Mouse (Mus musculus) limb, embryonic 10.5 days (tissue): ENCODE results near the gene Zfp819. TPM values are rescaled to one million over a fixed set of nuclear protein-coding genes. Genes with fewer than 3 reads are reported as not detected.
A peak's percentile ranks its signal among the peaks of the same experiment; 100 is the strongest.

Source experiments
- DNase-seq: peaks from one replicate; pipeline ENCODE4 v3.0.0-alpha.2; 2017; ENCODE audit warnings: low spot score
- H3K27ac ChIP-seq: fragments of 300-500 bp; sonication (generic); 2 replicates; pipeline ENCODE4 v1.5.1; 2016; ENCODE audit warnings: mild to moderate bottlenecking
- H3K27me3 ChIP-seq: fragments of 300-500 bp; sonication (generic); 2 replicates; pipeline ENCODE4 v1.6.1; 2016; ENCODE audit warnings: low read depth, mild to moderate bottlenecking; ENCODE audit not compliant: poor library complexity, severe bottlenecking
- H3K36me3 ChIP-seq: fragments of 300-500 bp; sonication (generic); 2 replicates; pipeline ENCODE4 v1.6.1; 2016; ENCODE audit warnings: mild to moderate bottlenecking, moderate library complexity
- H3K4me1 ChIP-seq: fragments of 300-500 bp; sonication (generic); 2 replicates; pipeline ENCODE4 v1.6.1; 2016
- H3K4me3 ChIP-seq: fragments of 300-500 bp; sonication (generic); 2 replicates; pipeline ENCODE4 v1.5.1; 2016; ENCODE audit warnings: mild to moderate bottlenecking, moderate library complexity
- H3K9me3 ChIP-seq: fragments of 300-500 bp; sonication (generic); replicated peaks from 2 replicates; pipeline ENCODE4 v1.6.1; 2016; ENCODE audit warnings: mild to moderate bottlenecking
- WGBS: fragments of 180-500 bp; shearing (Covaris S2); methylation state at CpG from one replicate; pipeline ENCODE4 v1.1.7; 2016; 5-methylcytosine and 5-hydroxymethylcytosine counted together
- polyA plus RNA-seq: library from polyadenylated mRNA; unstranded; fragments of >200 nt; fragmentation: Nextera tagmentation; extraction: Ambion mirVana; gene quantifications from 2 replicates; pipeline ENCODE4 v1.2.1, GENCODE M21; 2016

Gene Zfp819
- 0.99 and 1.0 TPM in 2 replicates for polyA plus RNA-seq

- no peaks in the 10 kb centered on the region for H3K36me3 ChIP-seq
- 18% methylated on average over 41 of the region's 41 CpGs for WGBS
- H3K27ac ChIP-seq, result peak within 1 kb of the TSS; percentile 62; the same call in 1 of the 2 replicates
Observed at GRCm38 (mm10) chr7:43606896-43607742, at the start of gene Zfp819. TSS of gene Zfp819 (plus strand) at chr7:43607169.

DNA sequence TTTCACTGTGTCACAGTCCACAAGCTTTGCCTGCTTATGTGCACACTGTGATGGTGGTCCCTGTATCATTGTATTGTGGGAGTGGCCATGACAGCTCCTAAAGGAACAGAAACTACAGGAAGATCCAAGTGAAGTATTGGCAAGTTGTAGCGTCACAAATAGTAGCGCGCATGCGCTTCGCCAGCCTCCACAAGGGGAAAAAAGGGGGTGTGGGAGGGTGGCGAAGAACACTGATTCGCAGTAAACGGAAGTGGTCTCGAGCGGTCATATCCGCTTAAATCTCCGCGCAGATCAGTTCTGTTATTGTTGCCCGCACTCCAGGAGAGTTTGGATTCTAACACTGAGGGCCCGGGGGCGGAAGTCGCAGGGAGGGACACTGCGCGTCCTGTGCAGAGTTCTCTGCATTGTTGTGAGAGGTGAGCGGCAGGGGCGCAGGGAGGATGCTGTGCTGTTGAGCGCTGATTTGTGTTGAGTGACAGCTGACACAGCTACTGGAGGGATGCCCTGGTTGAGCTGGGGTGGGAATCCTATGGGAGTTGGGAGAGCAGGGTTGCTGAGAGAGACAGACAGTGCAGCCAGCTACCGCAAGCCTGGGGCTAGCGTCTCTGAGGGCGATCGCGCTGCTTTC is 44.8 kb upstream of the Zfp819 start, which contains the start of gene Zfp658:
Gene Zfp658 (plus strand): TSS at position 251 of the 628 bp plus-strand sequence.
- Histone ChIP-seq H3K9me3 (no peaks in the 10 kb centered on the region), H3K27ac (peak within 1 kb of the TSS; percentile 88), H3K36me3 (peaks cover 19% of the 10 kb centered on the region), H3K4me3 (peak within 1 kb of the TSS; percentile 73), H3K4me1 (peaks cover 12% of the 10 kb centered on the region), H3K27me3 (no peaks in the 10 kb centered on the region)
- peak; percentile 81 for DNase-seq
- under 1% methylated on average over 27 of the region's 27 CpGs for WGBS

More at GRCm38 (mm10) chr7:43606896-43607742, at the start of gene Zfp819:
- DNase-seq, result peak; percentile 73
- H3K9me3 ChIP-seq, result no peaks in the 10 kb centered on the region
- H3K4me3 ChIP-seq, result peak within 1 kb of the TSS; percentile 63
- H3K27me3 ChIP-seq, result no peaks in the 10 kb centered on the region
- H3K4me1 ChIP-seq, result peaks cover 12% of the 10 kb centered on the region

DNA sequence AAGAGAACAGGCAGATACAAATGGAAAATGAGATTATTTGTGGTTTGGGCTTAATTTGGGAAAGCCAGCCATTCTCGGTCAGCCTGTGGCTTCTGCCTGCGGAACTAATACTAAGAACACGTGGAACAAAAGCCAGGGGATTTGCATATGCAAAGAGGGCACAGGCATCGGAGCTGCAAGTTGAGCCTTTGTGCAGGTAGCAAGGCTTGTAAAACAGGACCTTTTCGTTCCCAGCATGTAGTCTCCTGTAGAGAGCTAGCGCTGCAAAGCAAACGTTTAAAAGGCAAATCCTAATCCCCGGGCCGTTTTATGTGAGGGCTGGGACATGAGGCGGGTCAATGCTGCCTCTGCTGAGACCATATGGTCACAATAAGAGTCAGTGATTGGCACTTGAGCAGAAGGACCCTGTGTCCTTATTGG is 44.3 kb upstream of the Zfp819 start:
- no peaks in the 10 kb centered on the region for H3K27me3 ChIP-seq
- peak; percentile 48 for DNase-seq
- peaks cover 12% of the 10 kb centered on the region for H3K4me1 ChIP-seq
- under 1% methylated on average over 10 of the region's 10 CpGs for whole genome bisulfite sequencing
- peaks cover 24% of the 10 kb centered on the region for H3K36me3 ChIP-seq
- peak overlapping the region; percentile 73 for H3K4me3 ChIP-seq
- H3K9me3 ChIP-seq, result no peaks in the 10 kb centered on the region
- H3K27ac ChIP-seq, result peak overlapping the region; percentile 88

DNA sequence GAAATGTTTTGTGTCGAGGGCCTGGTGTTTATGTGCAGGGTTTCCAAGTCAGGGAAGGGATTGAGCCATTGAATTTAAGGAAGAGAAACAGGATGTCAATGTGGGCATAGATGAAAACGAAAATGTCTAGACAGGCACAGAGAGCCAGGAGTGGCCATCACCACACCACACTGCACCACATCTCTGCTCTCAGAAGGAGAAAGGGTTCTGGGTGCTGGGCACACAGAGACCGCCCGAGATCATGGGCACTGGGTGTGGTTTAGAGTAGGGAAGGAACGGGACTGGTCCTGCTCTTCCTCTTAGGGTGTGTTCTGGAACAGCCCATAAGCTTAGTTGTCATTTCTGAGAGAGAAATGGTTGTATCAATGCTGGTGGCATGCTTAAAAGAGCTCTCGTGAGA is 43.7 kb upstream of the Zfp819 start:
- Histone ChIP-seq H3K27me3 (no peaks in the 10 kb centered on the region), H3K9me3 (no peaks in the 10 kb centered on the region), H3K27ac (no peak overlapping the region), H3K4me1 (peaks cover 12% of the 10 kb centered on the region), H3K4me3 (peak overlapping the region; percentile 73), H3K36me3 (peaks cover 30% of the 10 kb centered on the region)
- WGBS, result 71% methylated on average over 6 of the region's 6 CpGs
- no peak for DNase-seq

DNA sequence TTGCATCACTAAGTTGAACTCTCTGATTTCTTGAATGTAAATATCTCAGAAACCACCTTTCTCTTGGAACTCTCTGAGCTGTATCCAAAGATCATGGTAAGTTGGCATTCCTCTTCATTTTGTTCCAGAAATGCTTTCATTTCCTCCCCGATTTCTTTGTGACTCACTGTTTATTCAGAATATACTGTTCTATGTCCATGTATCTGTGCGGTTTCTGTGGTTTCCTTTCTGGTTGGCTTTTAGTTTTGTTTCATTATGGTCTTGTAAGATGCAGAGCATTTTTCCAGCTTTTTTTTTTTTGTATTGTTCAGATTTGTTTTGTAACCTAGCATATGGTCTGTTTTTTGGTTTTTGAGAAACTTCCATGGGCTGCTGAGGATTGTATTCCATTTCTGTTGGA is 35.8 kb upstream of the Zfp819 start:
- DNase-seq, result no peak
- Histone ChIP-seq H3K4me3 (no peak overlapping the region), H3K9me3 (no peaks in the 10 kb centered on the region), H3K36me3 (peaks cover 91% of the 10 kb centered on the region), H3K27ac (no peak overlapping the region), H3K27me3 (no peaks in the 10 kb centered on the region), H3K4me1 (no peaks in the 10 kb centered on the region)
- WGBS, result 93% methylated on average over 2 of the region's 2 CpGs

DNA sequence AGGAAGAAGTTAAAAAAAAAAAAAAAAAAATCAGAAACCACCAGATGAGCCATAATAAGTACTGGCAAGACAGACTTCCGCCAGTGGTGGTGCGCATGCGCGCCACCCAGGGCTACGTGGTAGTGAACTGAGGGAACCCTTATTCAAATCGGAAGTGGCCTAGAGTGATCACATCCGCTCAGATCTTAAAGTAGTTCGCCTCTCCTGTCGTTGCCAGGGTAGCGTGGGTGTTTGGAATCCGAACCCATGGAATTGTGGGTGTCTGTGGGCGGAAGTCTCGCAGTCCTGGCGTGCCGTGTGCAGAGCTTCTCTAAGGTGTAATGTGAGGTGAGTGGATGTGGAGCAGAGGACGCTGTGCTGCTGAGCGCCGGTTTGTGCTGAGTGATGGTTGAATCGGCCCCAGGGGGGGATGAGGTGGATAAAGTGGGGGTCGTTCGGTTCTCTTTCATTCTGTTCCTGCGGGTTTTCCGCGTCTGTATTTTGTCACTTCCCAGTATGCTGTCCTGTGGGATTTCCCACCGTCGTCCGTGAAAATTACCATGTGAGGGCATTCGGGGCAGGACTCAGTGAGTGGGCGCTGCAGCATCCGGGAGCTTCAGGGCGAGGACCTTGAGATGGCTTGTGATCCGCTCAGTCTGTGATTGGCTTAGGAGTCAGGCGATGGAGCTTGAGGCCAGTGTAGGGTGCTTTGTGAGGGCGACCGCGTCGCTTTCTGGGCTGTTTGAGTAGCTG is 27.4 kb upstream of the Zfp819 start, which contains the start of gene Zfp719:
Gene Zfp719 (plus strand): TSS at position 171 of the 732 bp plus-strand sequence.
- peak; percentile 89 for DNase-seq
- Histone ChIP-seq H3K9me3 (no peaks in the 10 kb centered on the region), H3K4me3 (peak within 1 kb of the TSS; percentile 73), H3K4me1 (peaks cover 12% of the 10 kb centered on the region), H3K27me3 (no peaks in the 10 kb centered on the region), H3K27ac (peak within 1 kb of the TSS; percentile 89), H3K36me3 (peaks cover 34% of the 10 kb centered on the region)
- under 1% methylated on average over 37 of the region's 37 CpGs for WGBS

DNA sequence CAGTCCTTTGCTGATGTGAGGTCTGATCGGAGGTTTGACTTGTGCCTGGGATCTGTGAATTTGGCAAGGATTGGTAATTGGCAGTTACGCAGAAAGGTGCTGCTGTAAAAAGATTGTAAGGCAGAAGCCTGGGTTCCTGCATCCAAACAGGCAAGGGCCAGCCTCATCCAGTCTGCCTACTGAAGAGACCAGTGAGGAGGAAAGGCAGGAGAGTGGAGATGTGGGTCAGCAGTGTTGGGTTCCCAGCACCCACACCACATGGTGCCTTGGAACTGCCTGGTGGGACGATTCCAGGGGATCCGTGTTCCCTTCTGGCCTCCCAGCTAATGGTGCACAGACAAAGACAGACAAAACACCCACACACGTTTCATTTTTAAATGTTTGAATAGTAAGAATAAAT is 26.4 kb upstream of the Zfp819 start:
- H3K27me3 ChIP-seq, result no peaks in the 10 kb centered on the region
- H3K9me3 ChIP-seq, result no peaks in the 10 kb centered on the region
- 77% methylated on average over 5 of the region's 5 CpGs for WGBS
- peak overlapping the region; percentile 89 for H3K27ac ChIP-seq
- H3K4me1 ChIP-seq, result peaks cover 12% of the 10 kb centered on the region
- peak; percentile 32 for DNase-seq
- H3K36me3 ChIP-seq, result peaks cover 34% of the 10 kb centered on the region
- H3K4me3 ChIP-seq, result peak overlapping the region; percentile 73

GRCm38 (mm10) chr7:43584790-43585189 is 22.2 kb upstream of the Zfp819 start:
- H3K27me3 ChIP-seq, result no peaks in the 10 kb centered on the region
- no peak for DNase-seq
- no peak overlapping the region for H3K4me3 ChIP-seq
- peaks cover 71% of the 10 kb centered on the region for H3K36me3 ChIP-seq
- WGBS, result 93% methylated on average over 5 of the region's 5 CpGs
- no peak overlapping the region for H3K27ac ChIP-seq
- no peaks in the 10 kb centered on the region for H3K9me3 ChIP-seq
- peaks cover 12% of the 10 kb centered on the region for H3K4me1 ChIP-seq

- H3K4me3 ChIP-seq, result no peak overlapping the region
- no peak for DNase-seq
- H3K27ac ChIP-seq, result no peak overlapping the region
- H3K4me1 ChIP-seq, result peaks cover 6% of the 10 kb centered on the region; the same call in 1 of the 2 replicates
- H3K27me3 ChIP-seq, result no peaks in the 10 kb centered on the region
- H3K9me3 ChIP-seq, result no peaks in the 10 kb centered on the region
- no peaks in the 10 kb centered on the region for H3K36me3 ChIP-seq
- WGBS, result 59% methylated on average over 5 of the region's 5 CpGs
Observed at GRCm38 (mm10) chr7:43601884-43602283, 5.1 kb upstream of the Zfp819 start.

GRCm38 (mm10) chr7:43607743-43608287 is 846 bp downstream of the Zfp819 start:
- Histone ChIP-seq H3K36me3 (no peaks in the 10 kb centered on the region), H3K4me1 (peaks cover 9% of the 10 kb centered on the region; the same call in 1 of the 2 replicates), H3K27me3 (no peaks in the 10 kb centered on the region), H3K27ac (no peak overlapping the region), H3K4me3 (peak overlapping the region; percentile 63), H3K9me3 (no peaks in the 10 kb centered on the region)
- WGBS, result 41% methylated on average over 5 of the region's 5 CpGs
- DNase-seq, result no peak

DNA sequence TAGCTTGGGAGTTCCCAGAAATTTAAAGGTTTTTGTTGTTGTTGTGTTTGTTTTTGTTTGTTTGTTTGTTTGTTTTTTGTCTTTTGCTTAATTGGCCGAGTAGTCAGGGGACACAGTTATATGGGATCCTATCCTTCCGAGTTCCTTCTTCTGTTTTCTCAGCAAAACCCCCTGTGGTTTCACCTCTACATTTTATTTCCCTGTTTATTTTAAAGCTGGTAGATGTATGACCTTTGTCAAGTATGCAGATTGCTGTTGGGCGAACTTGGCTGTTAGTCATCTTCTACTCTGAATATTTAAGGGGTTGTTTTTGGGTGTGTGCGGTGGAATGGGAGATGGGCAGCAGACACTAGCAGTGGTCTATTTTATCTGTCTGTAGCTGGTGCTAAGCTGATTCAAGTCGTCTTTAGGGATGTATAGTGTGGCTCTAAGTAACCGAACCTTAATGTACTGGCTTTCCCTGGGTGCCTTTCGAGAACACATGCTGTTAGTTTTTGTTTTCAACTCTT is 1.4 kb downstream of the Zfp819 start:
- Histone ChIP-seq H3K9me3 (no peaks in the 10 kb centered on the region), H3K4me3 (no peak overlapping the region), H3K27ac (no peak overlapping the region), H3K36me3 (no peaks in the 10 kb centered on the region), H3K4me1 (peaks cover 9% of the 10 kb centered on the region; the same call in 1 of the 2 replicates), H3K27me3 (no peaks in the 10 kb centered on the region)
- WGBS, result 85% methylated on average over 7 of the region's 7 CpGs
- DNase-seq, result no peak
